Mouse (Mus musculus) spleen, adult 2 months (tissue): ENCODE data around the gene Pla2g4a.

ENCODE experiments used
- CTCF ChIP-seq: fragments of 200-500 bp; IDR thresholded peaks from 2 replicates; pipeline ENCODE4 v1.5.1; 2011; ENCODE audit warnings: mild to moderate bottlenecking, inconsistent platforms; ENCODE audit not compliant: insufficient read depth, insufficient read length, insufficient replicate concordance; ENCODE audit errors: extremely low read depth
- POLR2A ChIP-seq: fragments of 200-500 bp; IDR thresholded peaks from 2 replicates; pipeline ENCODE4 v1.6.1; 2011; ENCODE audit warnings: low read depth, low read length, inconsistent platforms

DNA sequence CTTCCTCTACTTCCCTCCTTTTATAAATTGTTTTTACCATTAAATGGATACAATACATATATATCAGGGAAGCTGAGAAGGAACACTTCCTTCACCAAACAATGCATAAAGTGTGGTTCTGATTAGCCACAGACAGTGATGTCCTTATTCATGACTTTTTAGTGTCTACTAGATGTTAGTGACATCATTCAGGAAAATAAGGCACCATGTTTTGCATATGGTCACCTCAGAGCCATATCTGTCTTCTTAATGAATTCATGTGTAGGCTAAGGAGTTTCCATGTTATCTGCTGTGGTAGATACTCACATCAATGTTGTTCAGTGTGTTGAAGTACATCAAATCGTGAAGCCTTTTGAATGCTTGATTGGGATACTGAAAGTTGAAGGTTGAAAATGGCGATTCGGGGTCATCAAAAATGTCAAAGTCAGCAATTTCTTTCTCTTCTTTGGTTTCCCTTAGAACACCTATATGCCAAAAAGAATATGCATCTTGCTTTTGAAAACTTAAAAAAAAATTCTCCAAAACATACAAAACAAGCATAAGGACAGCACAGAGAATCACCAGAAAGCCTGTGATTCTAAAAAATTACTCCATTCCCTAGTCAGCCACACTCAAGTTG, 120.7 kb downstream of the Pla2g4a start:
- TF ChIP-seq CTCF (no peak), POLR2A (no peak)
